Mouse (Mus musculus) cerebellum, adult 2 months (tissue): ENCODE measurements around the gene S100a6.

Experiments
- CTCF ChIP-seq: fragments of 200-500 bp; IDR thresholded peaks from 2 replicates; pipeline ENCODE4 v1.5.1; 2011; ENCODE audit warnings: low read depth, mild to moderate bottlenecking, control low read depth, low read length, moderate library complexity, borderline replicate concordance; ENCODE audit not compliant: insufficient read depth
- POLR2A ChIP-seq: fragments of 200-500 bp; IDR thresholded peaks from 2 replicates; pipeline ENCODE4 v1.6.1; 2011; ENCODE audit warnings: low read length, control low read depth, borderline replicate concordance; ENCODE audit not compliant: insufficient read depth

DNA sequence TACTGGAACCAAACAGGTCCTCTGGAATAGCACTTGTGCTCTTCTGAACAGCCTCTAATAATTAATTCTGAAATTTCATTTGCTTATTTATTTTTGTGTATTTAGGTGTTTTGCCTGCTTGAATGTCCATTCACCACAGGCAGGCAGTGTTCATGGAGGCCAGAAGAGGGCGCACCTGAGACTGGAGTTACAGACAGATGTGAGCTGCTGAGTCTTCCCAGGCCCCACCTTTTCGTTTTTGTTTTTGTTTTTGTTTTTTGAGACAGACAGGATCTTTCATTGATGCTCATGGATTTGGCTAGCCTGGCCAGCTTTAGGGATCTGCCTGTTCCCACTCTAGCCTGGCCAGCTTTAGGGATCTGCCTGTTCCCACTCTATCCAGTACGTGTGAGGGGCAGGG lies 31.5 kb downstream of the S100a6 start:
- TF ChIP-seq CTCF (peak; percentile 27; the same call in 1 of the 2 replicates), POLR2A (no peak)
